Mouse (Mus musculus): Measurements from ENCODE around the gene Selenop.

DNA sequence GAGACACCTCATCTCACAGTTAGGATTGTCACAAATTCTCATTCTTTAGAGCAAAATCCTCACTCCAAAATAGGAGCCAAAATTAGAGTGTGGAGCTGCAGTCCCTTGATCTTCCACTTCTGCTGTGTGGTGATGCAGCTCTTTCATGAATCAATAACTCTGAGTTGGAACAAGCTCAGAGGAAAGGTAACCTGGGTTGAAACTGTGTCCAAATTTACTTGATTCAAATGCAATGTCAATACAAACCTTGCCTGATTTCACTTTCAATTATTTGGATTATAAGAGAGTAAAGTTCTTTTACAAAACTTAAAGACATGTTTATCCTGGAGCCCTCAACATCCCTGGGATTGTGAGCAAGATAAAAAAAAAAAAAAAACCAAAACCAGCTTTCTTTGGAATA, 54.7 kb downstream of the Selenop start:
- no peak for TF ChIP-seq CTCF (IDR thresholded peaks at IDR 0.05; ENCODE audit: borderline replicate concordance, control insufficient read depth, extremely low read depth, insufficient read depth, low read length, poor library complexity)
- no peak for TF ChIP-seq POLR2A (IDR thresholded peaks at IDR 0.05; ENCODE audit: control insufficient read depth, extremely low read depth, insufficient read depth, low read length, poor library complexity)
